Mouse (Mus musculus) spleen, postnatal 10 days (tissue): ENCODE data around the gene Zrsr1.
A peak's percentile ranks its signal among the peaks of the same experiment; 100 is the strongest.

ENCODE experiments used
- DNase-seq, 2 experiments: peaks; one replicate each; pipeline ENCODE4 v3.0.0; 2021 to 2022; ENCODE audit warnings: low spot score in 2 of 2

The Zrsr1 gene

DNA sequence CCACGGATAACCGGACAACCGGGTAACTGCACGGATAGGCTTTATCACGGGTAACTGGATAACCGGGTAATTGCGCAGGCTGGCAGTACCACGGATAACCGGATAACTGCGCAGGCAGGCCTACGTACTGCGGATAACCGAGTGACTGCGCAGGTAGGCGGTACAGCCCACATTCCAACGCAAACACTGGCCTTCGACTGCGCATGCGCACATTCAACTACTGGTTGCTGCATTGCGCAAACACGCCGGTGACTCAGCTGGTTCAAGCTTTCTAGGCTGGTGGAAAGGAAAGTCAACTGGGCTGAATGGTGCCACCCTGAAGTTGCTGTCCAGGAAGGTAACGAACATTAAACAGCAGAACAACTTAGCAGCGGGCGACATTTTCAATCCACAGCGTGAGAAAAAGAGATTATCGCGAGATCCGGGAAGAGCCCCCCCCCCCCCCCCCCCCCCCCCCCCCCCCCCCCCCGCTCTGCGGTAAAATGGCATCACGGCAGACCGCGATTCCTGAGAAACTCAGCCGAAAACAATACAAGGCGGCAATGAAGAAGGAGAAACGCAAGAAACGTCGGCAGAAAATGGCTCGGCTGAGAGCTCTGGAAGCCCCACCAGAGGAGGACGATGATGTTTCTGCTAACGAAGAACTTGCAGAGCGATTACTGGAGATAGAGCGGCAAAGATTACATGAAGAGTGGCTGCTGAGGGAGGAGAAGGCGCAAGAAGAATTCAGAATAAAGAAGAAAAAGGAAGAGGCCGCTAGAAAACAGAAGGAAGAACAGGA lies 1.1 kb downstream of the Zrsr1 start:
- peak; percentile 78 to 89 for DNase-seq

DNA sequence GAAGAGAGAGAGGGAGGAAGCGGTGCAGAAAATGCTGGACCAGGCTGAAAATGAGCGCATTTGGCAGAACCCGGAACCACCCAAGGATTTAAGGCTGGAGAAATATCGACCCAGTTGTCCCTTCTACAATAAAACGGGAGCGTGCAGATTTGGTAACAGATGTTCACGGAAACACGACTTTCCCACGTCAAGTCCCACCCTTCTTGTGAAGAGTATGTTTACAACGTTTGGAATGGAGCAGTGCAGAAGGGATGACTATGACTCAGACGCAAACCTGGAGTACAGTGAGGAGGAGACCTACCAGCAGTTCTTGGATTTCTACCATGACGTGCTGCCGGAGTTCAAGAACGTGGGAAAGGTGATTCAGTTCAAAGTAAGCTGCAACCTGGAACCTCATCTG lies 1.8 kb downstream of the Zrsr1 start:
- no peak for DNase-seq

DNA sequence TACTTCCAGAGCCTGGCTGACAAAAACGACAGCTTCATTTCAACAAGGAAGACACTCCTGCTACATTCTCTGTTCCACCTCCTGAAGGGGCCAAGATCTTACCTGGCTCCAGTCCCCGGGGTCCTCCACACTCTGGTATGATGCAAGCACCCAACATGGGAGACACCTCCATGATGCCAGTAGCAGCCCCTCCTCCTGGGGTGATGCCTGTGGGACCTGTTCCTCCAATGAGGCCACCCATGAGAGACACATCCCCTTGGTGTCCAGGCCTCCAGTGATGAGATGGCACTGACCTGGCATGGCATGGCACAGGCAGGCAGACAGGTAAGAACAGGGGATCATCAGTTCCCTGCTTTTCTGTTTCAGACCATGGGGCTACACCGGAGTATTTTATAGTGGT lies 6.4 kb downstream of the Zrsr1 start:
- DNase-seq = peak in 1 of 2 experiments; percentile 9

DNA sequence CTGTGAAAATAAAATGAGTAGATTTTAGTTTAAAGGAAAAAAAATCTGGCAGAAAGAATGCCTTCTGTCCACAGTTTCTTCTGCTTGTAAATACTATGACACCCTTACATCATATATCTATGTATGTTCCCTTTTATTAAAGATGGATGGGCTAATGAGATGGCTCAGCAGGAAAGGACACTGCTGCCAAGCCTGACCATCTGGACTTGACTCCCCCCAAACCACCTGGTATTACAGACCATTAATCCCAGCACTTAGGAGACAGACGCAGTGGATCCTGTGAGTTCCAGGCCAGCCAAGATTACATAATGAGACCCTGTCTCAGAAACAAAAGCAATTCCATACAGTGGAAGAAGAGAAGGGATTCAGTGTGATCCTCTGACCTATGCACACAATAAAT lies 6.9 kb downstream of the Zrsr1 start:
- no peak for DNase-seq

DNA sequence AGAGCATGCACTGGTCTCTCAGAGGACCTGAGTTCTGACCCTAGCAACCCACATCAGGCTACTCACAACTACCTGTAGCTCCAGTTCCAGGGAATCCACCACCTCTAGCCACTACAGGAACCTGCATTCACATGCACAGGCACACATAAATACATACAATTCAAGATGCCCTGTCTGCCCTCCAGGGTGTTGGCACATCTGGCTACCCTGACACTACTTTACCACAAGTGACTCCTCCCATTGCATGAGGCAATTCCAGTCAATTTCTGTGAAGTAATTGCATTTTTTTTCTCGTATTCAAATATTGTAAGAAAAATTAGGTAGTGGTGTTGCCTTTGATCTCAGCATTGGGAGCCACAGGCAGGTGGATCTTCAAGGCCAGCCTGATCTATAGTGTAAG lies 7.4 kb downstream of the Zrsr1 start:
- DNase-seq = peak in 1 of 2 experiments; percentile 7

DNA sequence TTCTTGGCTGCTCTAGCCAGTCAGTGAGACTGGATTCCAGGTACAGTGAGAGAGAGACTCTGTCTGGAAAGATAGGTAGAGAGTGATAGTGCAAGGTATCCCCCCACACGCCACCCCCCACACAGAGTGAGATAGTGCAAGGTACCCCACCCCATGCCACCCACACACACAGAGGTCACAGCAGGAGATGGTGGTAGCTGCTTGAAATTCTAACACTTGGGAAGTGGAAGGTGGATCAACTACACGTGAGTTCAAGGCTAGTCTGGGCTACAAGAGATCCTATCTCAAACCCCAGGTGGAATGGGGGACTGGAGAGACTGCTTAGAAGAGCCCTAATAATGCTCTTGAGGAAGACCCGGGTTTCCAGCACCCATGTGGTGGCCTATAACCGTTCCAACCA lies 9.2 kb downstream of the Zrsr1 start:
- peak in 1 of 2 experiments; percentile 13 for DNase-seq

DNA sequence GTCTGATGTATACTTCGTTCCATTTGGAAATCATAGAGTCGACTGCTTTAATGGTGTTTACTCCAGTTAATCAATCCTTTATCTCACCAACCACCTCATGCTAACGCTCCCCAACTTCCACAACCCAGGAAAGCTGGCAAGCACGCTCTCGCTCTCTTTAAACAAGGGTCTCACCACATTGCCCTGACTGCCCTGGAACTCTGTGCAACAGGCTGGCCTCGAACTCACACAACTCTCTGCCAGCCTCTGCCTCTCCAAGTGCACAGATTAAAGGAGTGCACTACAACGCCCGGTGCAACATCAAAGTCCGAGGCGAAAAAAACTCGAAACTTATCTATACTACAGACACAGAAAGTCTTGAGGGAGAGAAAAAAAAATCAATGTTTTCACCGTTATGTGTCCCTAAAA lies 9.7 kb downstream of the Zrsr1 start:
- DNase-seq = peak; percentile 39 to 52

DNA sequence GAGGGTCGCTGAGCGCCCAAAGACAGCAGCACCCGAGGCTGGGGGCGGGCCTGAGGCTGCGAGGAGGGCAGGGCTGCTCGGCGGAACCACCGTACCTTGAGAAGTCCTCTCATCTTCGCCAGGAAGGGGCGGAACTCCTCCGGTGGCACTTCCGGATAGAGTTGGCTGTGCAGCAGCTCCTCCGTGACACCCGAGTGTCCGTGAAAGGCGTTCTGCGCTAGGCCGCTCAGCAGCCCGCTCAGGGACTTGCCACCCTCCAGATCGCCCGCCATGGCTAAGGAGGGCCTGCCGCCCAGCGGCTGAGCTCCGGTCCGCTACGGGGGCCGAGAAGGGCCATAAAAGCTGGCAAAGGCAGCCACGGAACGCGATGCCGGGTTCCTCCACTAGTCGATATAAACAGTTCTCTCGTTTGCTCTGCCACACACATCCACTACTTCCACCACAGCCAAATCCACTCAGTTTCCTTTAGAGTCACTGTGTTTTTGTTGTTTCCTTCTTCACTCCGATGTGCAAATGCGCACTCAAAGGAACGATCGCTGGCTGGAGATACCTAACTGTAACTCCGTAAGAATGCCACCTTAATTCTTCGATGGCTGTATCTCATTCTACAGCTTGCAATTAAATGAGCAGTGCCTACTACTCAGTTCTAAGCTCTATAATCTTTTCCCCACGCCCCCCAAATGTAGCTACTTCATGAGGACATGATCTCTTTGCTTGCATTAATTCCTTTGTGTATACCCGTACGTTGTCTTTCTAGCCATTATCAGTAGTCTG lies 10.4 kb downstream of the Zrsr1 start, which contains the start of the genes Gm28048 and Commd1:
TSS of gene Gm28048 (minus strand) at position 107 of the 774 bp plus-strand sequence.
TSS of gene Commd1 (minus strand) at position 399 of the 774 bp plus-strand sequence.
- DNase-seq = peak; percentile 99

DNA sequence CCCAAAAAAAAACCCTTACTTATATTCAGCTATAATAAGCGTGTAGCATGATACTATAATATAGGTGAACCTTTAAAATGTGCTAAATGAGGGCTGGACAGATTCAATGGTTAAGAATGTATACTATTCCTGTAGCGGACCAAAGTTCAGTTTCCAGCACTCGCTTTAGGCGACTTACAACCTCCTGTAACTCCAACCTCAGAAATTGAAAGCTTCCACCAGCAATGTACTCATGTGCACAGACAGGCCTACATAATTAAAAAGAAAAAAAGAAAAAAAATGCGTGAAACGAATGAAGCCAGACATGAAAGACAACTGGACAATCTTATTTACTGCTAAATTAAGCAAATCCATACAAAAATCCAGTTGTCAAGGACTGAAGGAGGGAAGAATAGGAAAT lies 11.0 kb downstream of the Zrsr1 start:
- DNase-seq = peak in 1 of 2 experiments; percentile 7

DNA sequence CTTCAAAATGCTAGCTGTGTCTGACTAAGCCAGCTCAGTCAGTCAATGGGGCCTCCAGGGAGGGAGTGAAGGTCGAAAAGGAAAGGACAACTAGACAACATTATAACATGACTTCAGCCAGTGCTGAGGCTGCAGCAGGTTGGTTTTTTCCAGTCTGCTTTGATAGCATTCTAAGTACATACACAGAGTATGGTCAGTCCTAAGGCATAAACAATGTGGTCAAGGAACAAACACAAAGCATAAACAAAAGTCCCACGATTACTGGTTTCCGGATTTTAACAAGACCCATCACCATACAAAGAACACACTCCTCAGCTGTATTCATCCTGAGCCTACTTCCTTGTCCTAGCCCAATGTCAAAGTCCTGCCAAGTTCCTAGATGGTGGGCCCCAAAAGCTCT lies 13.7 kb downstream of the Zrsr1 start:
- DNase-seq = peak in 1 of 2 experiments; percentile 2

DNA sequence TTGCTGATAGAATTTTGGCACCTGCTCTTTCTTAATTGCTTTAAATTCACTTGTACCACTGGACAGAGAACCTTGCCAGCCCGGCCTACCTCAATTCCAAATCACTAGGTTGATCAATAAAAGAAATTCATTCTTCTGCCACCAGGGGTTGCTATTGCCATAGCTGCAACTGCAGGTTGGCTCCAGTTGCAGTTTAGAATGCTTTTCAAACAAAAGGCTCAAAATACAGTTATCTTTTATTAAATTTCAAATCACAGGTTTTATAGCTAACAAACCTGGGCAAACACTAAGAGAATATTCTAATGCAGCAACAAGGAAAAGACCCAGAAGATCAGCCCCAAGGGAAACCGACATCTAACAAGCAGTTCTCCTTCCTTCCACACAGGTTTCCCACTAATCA lies 15.6 kb downstream of the Zrsr1 start:
- peak in 1 of 2 experiments; percentile 52 for DNase-seq

DNA sequence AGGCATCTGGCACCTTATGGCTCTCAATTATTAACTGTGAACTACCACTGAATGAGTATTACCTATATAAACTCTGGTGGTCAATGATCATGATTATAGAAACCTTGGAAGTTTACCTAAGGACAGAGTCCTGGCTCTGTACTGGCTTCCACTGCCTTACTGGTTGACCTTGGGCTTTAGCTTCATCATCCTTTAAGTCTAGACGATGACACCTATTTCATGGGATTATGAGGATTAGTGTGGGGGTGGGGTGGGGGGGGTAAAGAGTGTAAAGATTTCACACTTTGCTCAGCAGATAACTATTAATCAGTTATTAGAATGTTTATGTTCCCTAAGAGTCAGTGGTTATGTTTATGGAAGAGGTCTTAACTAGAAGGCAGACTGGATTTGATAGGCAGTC lies 18.0 kb downstream of the Zrsr1 start:
- DNase-seq = no peak

DNA sequence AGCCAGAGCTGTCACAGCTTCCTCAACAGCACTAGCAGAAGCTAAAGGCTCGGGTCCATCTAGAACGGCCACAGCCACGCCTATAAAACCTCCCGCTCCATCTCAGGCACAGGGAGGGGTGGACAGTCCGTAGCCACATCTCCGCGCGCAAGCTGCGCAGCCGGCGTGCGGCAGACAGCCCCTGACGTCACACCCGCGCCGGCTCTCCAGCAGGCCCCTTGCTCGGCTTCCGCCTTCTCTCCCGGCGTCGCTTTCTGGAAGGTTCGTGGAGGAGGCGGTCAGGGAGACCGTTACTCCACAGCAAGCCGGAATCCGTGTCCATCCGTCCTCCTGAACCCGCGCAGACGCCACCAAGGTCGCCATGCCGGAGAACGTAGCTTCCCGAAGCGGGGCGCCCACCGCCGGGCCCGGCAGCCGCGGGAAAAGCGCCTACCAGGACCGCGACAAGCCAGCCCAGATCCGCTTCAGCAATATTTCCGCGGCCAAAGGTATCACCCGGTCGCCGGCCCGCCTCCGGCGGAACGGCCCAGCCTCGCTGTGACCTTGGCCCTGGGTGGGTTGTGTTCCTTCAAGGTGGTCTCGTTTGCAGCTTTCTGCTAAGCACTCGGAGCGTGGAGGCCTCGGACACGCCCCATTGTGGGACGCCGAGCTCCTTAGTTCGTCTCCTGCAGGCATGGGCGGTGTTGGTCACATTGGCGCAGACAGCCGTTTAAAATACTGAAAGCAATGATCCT lies 18.8 kb downstream of the Zrsr1 start, which contains the start of gene Cct4:
TSS of gene Cct4 (plus strand) at position 127 of the 734 bp plus-strand sequence.
- peak; percentile 91 to 94 for DNase-seq

DNA sequence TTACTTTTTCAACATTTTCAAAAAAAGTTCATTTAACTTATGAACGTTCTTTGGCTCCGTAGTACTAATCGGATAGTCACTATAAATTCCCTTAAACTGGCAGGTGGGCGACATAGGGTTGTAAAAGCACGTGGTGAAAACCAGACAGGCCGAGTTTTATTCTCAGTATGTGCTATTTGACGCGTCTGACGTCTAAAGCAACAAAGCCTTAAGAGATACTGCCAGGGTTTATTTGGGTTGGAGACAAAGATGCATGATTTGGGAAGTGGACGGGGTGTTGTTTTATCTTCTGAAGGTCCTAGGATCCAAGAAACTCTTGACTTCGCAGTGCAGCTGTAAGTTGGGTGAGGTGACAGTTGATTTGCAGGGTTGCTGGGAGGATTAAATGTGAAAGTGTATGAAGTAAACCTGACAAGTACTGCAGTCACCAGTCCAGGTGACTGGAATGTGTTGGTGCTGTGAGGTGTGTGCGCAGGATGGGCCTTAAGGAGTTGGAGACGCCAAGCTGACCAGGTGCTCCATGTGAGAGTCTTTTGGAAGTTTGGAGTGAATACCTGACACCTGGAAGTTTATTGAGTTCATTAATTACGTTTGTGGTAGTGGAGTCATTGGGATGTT lies 19.5 kb downstream of the Zrsr1 start:
- DNase-seq = no peak

DNA sequence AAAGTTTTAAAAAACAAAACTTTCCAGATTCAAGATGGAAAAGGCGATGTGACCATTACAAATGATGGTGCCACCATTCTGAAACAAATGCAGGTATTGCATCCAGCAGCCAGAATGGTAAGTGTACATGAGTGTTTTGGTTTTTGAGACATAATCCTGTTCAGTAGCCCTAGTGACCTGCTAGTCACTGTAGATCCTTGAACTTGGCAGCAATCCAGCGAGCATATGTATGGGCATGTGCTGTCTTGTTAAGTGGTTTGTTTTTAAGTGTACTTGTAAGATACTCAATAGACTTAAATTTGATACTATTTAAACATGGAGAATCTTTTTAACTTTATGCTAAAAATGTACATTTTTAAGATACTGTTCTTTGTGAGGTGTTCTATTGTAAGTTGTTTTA lies 22.5 kb downstream of the Zrsr1 start:
- DNase-seq = no peak

DNA sequence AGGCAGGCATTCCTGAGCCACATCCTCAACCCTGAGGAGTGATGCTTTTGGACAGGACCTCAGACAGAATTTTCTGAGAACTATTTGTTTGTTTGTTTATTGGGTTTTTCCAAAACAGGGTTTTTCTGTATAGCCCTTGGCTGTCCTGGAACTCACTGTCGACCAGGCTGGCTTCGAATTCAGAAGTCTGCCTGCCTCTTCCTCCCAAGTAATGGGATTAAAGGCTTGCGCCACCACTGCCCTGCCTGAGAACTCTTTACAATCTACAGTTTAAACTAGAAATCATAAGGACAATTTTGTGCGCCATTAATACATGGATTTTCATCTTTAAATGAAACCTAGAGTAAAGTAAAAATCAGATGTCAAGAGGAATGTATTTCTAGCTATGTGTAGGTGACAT lies 23.7 kb downstream of the Zrsr1 start:
- no peak for DNase-seq

DNA sequence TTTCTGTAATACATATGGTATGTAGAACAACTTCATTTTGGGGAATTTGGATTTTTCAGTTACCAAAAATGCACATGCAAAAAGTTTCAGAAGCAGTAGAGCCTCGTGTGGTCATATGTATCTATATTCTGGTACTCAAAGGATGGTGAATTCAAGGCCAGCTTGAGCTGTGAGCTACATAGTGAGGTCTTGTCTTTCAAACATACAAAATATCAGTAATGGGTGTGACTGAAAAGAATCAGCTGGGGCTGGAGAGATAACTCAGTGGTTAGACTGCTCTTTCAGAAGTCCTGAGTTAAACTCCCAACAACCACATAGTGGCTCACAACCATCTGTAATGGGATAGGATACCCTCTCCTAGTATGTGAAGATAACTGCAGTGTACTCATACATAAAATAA lies 26.5 kb downstream of the Zrsr1 start:
- no peak for DNase-seq

DNA sequence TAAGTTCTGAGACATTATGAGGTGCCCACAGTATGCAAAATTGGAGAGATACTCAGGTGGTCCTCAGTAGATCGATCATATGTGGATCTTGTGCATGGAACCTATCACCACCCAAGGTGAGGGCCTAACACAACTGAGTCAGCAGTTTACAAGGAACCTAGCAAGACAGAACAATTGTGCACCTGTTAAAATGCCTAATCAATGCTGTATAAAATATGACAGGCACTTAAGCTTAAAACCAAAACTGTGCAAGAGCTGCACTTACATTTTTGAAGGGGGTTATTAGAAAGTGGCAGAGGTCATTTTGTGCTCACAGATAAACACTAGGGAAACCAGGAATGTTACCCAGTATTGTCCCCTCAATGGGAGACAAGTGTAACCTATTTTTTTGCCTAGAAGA lies 33.5 kb downstream of the Zrsr1 start:
- DNase-seq = no peak

DNA sequence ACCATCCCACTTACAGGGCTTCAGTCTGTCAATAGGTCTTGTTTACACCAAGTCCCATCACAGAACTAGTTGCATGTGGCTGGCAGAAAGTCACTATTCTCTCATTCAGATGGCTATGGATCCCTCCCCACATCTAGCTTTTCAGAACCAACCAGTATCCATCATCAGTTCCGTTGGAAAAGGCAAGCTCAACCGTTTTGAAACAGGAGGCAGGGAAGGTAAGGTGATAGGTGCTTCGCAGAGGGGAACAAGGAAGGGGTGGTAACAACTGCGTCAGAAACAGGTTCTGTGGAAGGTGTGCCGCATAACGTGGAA lies 35.3 kb downstream of the Zrsr1 start:
- no peak for DNase-seq

DNA sequence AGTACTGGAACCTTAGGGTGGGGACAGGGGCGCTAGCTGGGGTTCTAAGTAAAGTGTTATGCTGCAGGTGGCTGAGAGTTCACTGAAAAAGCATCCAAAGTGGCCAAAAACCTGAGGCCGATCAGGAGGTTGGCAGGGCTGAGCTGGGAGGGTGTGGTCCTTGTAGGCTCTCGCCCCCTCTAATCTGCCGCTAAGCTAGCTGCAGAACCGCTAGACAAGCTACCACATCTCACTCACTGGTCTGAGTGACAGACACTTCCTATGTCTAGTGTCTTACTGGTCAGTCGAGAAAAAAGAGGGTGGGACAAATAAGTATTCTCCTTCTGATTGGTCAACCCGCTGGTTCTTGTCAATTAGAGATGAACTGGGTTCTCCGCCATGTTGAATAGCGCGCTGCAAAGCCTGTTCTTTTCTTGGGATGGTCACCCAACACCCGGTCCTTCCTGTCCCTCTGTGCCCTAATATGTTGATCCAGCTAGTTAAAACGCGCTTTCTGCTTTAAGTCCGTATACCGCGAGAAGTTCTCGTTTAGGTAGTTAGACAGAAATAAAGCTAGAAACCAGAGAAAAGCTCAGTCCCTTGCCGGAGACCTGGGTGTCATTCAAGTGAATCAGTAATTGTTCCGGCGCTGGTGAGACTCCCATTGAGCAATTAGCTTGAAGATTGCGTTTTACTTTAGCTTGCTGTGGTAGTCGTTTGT lies 35.8 kb downstream of the Zrsr1 start, which contains the start of gene Fam161a:
TSS of gene Fam161a (plus strand) at position 51 of the 700 bp plus-strand sequence.
- peak; percentile 70 to 75 for DNase-seq

DNA sequence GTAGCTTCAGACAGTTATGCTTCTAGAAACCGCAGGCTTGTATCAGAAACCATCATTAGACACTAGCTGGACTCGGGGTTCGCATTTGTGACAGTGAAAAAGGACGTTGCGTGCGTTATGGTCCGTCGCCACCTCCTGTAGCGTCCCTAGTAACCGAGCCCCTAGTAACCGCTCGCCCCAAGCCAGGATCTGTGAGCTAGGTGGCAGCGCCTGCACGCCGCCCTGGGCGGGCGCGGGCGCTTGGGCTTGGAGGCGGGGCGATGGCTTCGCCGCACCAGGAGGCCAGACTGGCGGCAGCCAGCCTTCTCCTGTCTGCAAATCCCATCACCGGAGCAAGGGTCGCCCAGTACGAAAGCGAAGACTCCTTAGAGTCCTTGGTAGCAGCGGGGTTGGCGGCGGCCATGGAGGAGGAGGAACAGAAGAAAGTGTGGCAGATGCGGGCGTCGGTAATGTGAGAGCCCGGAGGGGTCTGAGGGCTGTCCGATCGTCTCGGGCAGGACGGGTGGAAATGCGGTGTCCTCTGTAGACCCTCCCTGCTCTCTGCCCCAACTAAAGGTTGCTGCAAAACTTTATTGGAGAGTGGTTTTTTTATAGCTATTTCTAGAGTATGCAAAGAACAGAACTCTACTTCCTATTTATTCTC lies 36.5 kb downstream of the Zrsr1 start:
- DNase-seq = peak; percentile 81 to 86
